In genomic region chr8:71542632-71543343, GRCm38 (mm10) we compare ENCODE assay signal across 8 mouse cellular contexts. TPM values are rescaled to one million over a fixed set of nuclear protein-coding genes. Genes with fewer than 3 reads are reported as not detected.
DNase-seq lines count a peak whose midpoint lies in the region; ATAC-seq and TF ChIP-seq lines count a peak whose summit lies in the region.

TSS of gene Mvb12a (plus strand) at chr8:71542922.

- peaks cover 41% of the 10 kb centered on the region for H3K36me3 ChIP-seq in G1E (replicated peaks)
- H3K36me3 ChIP-seq in forebrain, embryonic 16.5 days (ENCODE audit: control insufficient read depth, insufficient read depth) = peaks cover 3% of the 10 kb centered on the region; the same call in 1 of the 2 replicates
- peaks cover 21% of the 10 kb centered on the region; the same call in 1 of the 2 replicates for H3K36me3 ChIP-seq in lung, embryonic 14.5 days (ENCODE audit: insufficient read depth)
- H3K36me3 ChIP-seq in thymus, adult 2 months (ENCODE audit: control insufficient read depth, insufficient read depth, low read length) = no peaks in the 10 kb centered on the region

- peak within 1 kb of the TSS; percentile 93 for H3K4me2 ChIP-seq in forebrain, embryonic 16.5 days (ENCODE audit: low read length)
- H3K4me2 ChIP-seq in lung, embryonic 14.5 days = peak within 1 kb of the TSS; percentile 86

- H3K27me3 ChIP-seq in G1E (ENCODE audit: insufficient read depth, low read length) = no peaks in the 10 kb centered on the region
- H3K27me3 ChIP-seq in forebrain, embryonic 16.5 days (replicated peaks; ENCODE audit: control insufficient read depth, insufficient read depth, low read length) = no peaks in the 10 kb centered on the region; the same call in 1 of the 2 replicates
- no peaks in the 10 kb centered on the region for H3K27me3 ChIP-seq in lung, embryonic 14.5 days (ENCODE audit: insufficient read depth, low read length)
- no peaks in the 10 kb centered on the region for H3K27me3 ChIP-seq in thymus, adult 2 months (ENCODE audit: control insufficient read depth, insufficient read depth, low read length)

- peak; percentile 88 for ATAC-seq in G1E (ENCODE audit: extremely low read depth, insufficient number of reproducible peaks, low FRiP score, poor library complexity, severe bottlenecking)
- ATAC-seq in forebrain, embryonic 16.5 days = peak; percentile 97
- ATAC-seq in lung, embryonic 14.5 days (ENCODE audit: insufficient read depth) = peak; percentile 92

- peaks cover 35% of the 10 kb centered on the region for H3K4me1 ChIP-seq in G1E (ENCODE audit: insufficient read depth, low read depth, low read length)
- peaks cover 9% of the 10 kb centered on the region for H3K4me1 ChIP-seq in forebrain, embryonic 16.5 days (replicated peaks; ENCODE audit: control insufficient read depth, insufficient read depth, low read length)
- 0 out of 2 replicates have a peak, but pooled peaks cover 1% of the 10 kb centered on the region for H3K4me1 ChIP-seq in lung, embryonic 14.5 days (ENCODE audit: insufficient read depth)
- H3K4me1 ChIP-seq in olfactory bulb, adult 2 months (ENCODE audit: control insufficient read depth, insufficient read depth, low read length) = peaks cover 10% of the 10 kb centered on the region
- peaks cover 27% of the 10 kb centered on the region for H3K4me1 ChIP-seq in thymus, adult 2 months (replicated peaks; ENCODE audit: control insufficient read depth, insufficient read depth, low read length)

- no peak for TF ChIP-seq CTCF in G1E (IDR thresholded peaks at IDR 0.05; ENCODE audit: low read depth, low read length)
- no peak for TF ChIP-seq CTCF in layer of hippocampus, adult 2 months (conservative IDR thresholded peaks at IDR 0.05)
- no peak for TF ChIP-seq CTCF in lung, embryonic 14.5 days (IDR thresholded peaks at IDR 0.05; ENCODE audit: low read depth)
- no peak for TF ChIP-seq CTCF in olfactory bulb, adult 2 months (IDR thresholded peaks at IDR 0.05; ENCODE audit: insufficient read depth, low read depth, low read length)
- 0 out of 2 replicates have a peak, but pooled peaks have one; percentile 22 for TF ChIP-seq CTCF in thymus, adult 2 months (IDR thresholded peaks at IDR 0.05; ENCODE audit: borderline replicate concordance, control insufficient read depth, extremely low read depth, insufficient read depth, low read length, poor library complexity)

- H3K4me3 ChIP-seq in G1E (ENCODE audit: low read depth, low read length) = peak within 1 kb of the TSS; percentile 96
- peak within 1 kb of the TSS; percentile 80 for H3K4me3 ChIP-seq in forebrain, embryonic 16.5 days (replicated peaks; ENCODE audit: low read length)
- peak within 1 kb of the TSS; percentile 94 for H3K4me3 ChIP-seq in layer of hippocampus, adult 2 months
- H3K4me3 ChIP-seq in lung, embryonic 14.5 days (ENCODE audit: low read depth, low read length) = peak within 1 kb of the TSS; percentile 59
- H3K4me3 ChIP-seq in olfactory bulb, adult 2 months (ENCODE audit: insufficient read depth, low read depth, low read length) = peak within 1 kb of the TSS; percentile 85
- H3K4me3 ChIP-seq in thymus, adult 2 months (ENCODE audit: control insufficient read depth, insufficient read depth, low read length) = peak within 1 kb of the TSS; percentile 76

- under 1% methylated on average over 55 of the region's 55 CpGs for WGBS in forebrain, embryonic 16.5 days
- WGBS in lung, embryonic 14.5 days = under 1% methylated on average over 52 of the region's 55 CpGs
- under 1% methylated on average over 54 of the region's 55 CpGs for WGBS in olfactory bulb, adult 2 months
- WGBS in thymus, adult 2 months = under 1% methylated on average over 55 of the region's 55 CpGs

- 0 out of 2 replicates have a peak, but pooled peaks have one; percentile 23 for TF ChIP-seq POLR2A in olfactory bulb, adult 2 months (IDR thresholded peaks at IDR 0.05; ENCODE audit: insufficient read depth, low read depth, low read length)
- no peak for TF ChIP-seq POLR2A in thymus, adult 2 months (IDR thresholded peaks at IDR 0.05; ENCODE audit: control insufficient read depth, extremely low read depth, insufficient read depth, low read length, poor library complexity)

- no peak within 1 kb of the TSS for H3K27ac ChIP-seq in forebrain, embryonic 16.5 days (ENCODE audit: low read length)
- peak within 1 kb of the TSS; percentile 88 for H3K27ac ChIP-seq in layer of hippocampus, adult 2 months
- H3K27ac ChIP-seq in lung, embryonic 14.5 days (ENCODE audit: low read depth) = no peak within 1 kb of the TSS; the same call in 1 of the 2 replicates
- H3K27ac ChIP-seq in olfactory bulb, adult 2 months (ENCODE audit: insufficient read depth, low read depth, low read length) = 0 out of 2 replicates have a peak within 1 kb of the TSS, but pooled peaks have one; percentile 23
- H3K27ac ChIP-seq in thymus, adult 2 months (ENCODE audit: control insufficient read depth, insufficient read depth, low read length) = no peak within 1 kb of the TSS

- no peaks in the 10 kb centered on the region for H3K9me3 ChIP-seq in G1E (replicated peaks)
- H3K9me3 ChIP-seq in forebrain, embryonic 16.5 days (ENCODE audit: control insufficient read depth, low read length) = no peaks in the 10 kb centered on the region
- H3K9me3 ChIP-seq in lung, embryonic 14.5 days (ENCODE audit: low read depth, low read length) = no peaks in the 10 kb centered on the region

- DNase-seq in G1E (ENCODE audit: low spot score) = peak; percentile 90
- peak; percentile 94 to 99 for DNase-seq in cerebellum, adult 18-20 months
- DNase-seq in heart, postnatal 36 days = peak; percentile 92 to 94
- peak; percentile 97 to 99 for DNase-seq in layer of hippocampus, adult 2 months (ENCODE audit: low spot score in 2 of 2)
- peak; percentile 100 for DNase-seq in lung, embryonic 14.5 days
- DNase-seq in thymus, adult 2 months = peak; percentile 93

- H3K9ac ChIP-seq in forebrain, embryonic 16.5 days (replicated peaks; ENCODE audit: low read depth, low read length) = peak within 1 kb of the TSS; percentile 83
- peak within 1 kb of the TSS; percentile 53 for H3K9ac ChIP-seq in lung, embryonic 14.5 days

- intact Hi-C loops in heart, postnatal 36 days (cut with DNase I) = no loop called here

RNA-seq across cellular contexts. Expression of gene Mvb12a, which starts in this region (rescaled TPM):
- total RNA-seq in G1E (2014; fragmentation: Nextera tagmentation) = 40.4 and 41.4 TPM in 2 replicates
- 56.2 and 75.9 TPM in 2 replicates for total RNA-seq in G1E (2017)
- polyA plus RNA-seq in G1E (2012) = 132 and 166 TPM in 2 replicates
- polyA plus RNA-seq in forebrain, embryonic 16.5 days (2015; fragmentation: Nextera tagmentation; extraction: Ambion mirVana) = 52.8 and 65.3 TPM in 2 replicates
- total RNA-seq in heart, postnatal 36 days (2021) = 10 to 100 TPM; 27.8 to 32.9 TPM
- 10 to 100 TPM; 33.8 to 34.9 TPM for total RNA-seq in layer of hippocampus, adult 2 months (2021)
- 89.3 and 106 TPM in 2 replicates for polyA plus RNA-seq in lung, embryonic 14.5 days (2014; fragmentation: Nextera tagmentation; extraction: Ambion mirVana)
- not detected in 2 replicates for polyA plus RNA-seq in olfactory bulb, adult 2 months (2012; ENCODE audit: insufficient read depth, insufficient read length, low replicate concordance, missing spikeins)
- 166 and 182 TPM in 2 replicates for polyA plus RNA-seq in thymus, adult 2 months (2012; rRNA removed)

Comparison
In these comparisons a context has a peak if more than half of its experiments do, and no peak if none do; other contexts are left out.
1. RNA of gene Mvb12a (polyA plus RNA-seq): 166 to 182 TPM in thymus, adult 2 months, 132 to 166 TPM in G1E, 89.3 to 106 TPM in lung, embryonic 14.5 days and 52.8 to 65.3 TPM in forebrain, embryonic 16.5 days; not detected in olfactory bulb, adult 2 months; every median in the first group is over 10 times any median in the second.
2. H3K27ac ChIP-seq: peak in layer of hippocampus, adult 2 months (single experiment) and olfactory bulb, adult 2 months (single experiment); none in forebrain, embryonic 16.5 days (single experiment), lung, embryonic 14.5 days (single experiment) and thymus, adult 2 months (single experiment).
3. Peak in every context shown above with its lines, with median percentiles within 50 percentile points of each other: ATAC-seq, DNase-seq and H3K4me3 ChIP-seq.